Mouse (Mus musculus): ENCODE results near the gene Gpr152. TPM values are rescaled to one million over a fixed set of nuclear protein-coding genes. Genes with fewer than 3 reads are reported as not detected.

The Gpr152 gene
- total RNA-seq, 2 experiments from 2014 or later = not detected

DNA sequence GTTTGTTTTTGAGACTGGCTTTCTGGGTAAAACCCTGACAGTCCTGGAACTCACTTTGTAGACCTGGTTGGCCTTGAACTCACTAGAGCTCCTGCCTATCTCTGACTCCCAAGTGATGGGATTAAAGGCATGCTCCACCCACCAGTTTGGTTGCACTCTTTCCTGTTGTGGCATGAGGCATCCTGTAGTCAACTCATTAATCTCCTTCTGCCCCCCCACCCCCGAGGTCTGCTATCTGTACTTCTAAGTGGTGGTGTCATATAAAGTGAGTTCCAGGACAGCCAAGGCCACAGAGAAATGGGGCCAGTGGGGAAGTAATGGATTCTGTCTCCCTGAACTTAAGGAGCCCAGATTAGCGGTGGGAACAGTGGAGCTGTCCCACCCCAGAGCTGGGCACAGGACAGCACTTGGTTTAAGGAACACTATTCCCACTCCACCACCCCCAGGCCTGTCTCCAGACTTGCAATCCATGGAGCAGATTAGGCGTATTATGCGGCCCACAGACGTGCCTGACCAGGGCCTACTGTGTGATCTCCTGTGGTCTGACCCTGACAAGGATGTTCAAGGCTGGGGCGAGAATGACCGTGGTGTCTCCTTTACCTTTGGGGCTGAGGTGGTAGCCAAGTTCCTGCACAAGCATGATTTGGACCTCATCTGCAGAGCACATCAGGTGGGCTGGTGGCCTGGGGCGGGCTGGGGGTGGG is 54.6 kb downstream of the Gpr152 start:
- no peak for ATAC-seq (replicated peaks; ENCODE audit: poor library complexity, severe bottlenecking)

DNA sequence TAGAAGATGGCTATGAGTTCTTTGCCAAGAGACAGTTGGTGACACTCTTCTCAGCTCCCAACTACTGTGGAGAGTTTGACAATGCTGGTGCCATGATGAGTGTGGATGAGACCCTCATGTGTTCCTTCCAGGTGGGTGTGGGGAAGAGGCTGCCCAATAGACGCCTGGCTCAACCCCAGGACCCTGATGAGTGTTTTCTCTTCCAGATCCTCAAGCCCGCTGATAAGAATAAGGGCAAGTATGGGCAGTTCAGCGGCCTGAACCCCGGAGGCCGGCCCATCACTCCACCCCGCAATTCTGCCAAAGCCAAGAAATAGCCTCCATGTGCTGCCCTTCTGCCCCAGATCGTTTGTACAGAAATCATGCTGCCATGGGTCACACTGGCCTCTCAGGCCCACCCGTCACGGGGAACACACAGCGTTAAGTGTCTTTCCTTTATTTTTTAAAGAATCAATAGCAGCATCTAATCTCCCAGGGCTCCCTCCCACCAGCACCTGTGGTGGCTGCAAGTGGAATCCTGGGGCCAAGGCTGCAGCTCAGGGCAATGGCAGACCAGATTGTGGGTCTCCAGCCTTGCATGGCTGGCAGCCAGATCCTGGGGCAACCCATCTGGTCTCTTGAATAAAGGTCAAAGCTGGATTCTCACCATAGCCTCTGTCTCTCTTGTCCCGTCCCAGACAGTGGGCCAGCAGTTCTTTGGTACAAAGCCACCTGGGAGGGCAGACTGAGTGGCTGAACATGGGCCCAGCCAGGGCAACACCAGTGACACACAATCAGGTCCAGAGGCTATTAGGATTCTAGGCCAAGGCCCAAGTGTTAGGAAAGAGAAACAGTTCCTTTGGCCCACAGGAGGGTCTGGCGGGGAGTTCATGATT is 55.4 kb downstream of the Gpr152 start:
- no peak for ATAC-seq (replicated peaks; ENCODE audit: poor library complexity, severe bottlenecking)

Other genes starting within 250 kb of the Gpr152 start
Only the 30 nearest of the 33 such genes appear.
- 162 and 191 TPM in 2 replicates for gene Unc93b1, start 204.6 kb upstream of the Gpr152 start, total RNA-seq (2014; fragmentation: Nextera tagmentation)
- 205 and 220 TPM in 2 replicates for gene Unc93b1, start 204.6 kb upstream of the Gpr152 start, total RNA-seq (2017)
- gene Aldh3b3, start 181.1 kb upstream of the Gpr152 start, total RNA-seq (2014; fragmentation: Nextera tagmentation) = not detected in 2 replicates
- gene Aldh3b3, start 181.1 kb upstream of the Gpr152 start, total RNA-seq (2017) = not detected in 2 replicates
- not detected in 2 replicates for gene Aldh3b2, start 167.5 kb upstream of the Gpr152 start, total RNA-seq (2014; fragmentation: Nextera tagmentation)
- 0.09 TPM in 1 of 2 replicates, not detected in the other for gene Aldh3b2, start 167.5 kb upstream of the Gpr152 start, total RNA-seq (2017)
- 4.1 and 6.4 TPM in 2 replicates for gene Acy3, start 153.2 kb upstream of the Gpr152 start, total RNA-seq (2014; fragmentation: Nextera tagmentation)
- 0.73 and 4.0 TPM in 2 replicates for gene Acy3, start 153.2 kb upstream of the Gpr152 start, total RNA-seq (2017)
- gene Tbx10, start 147.0 kb upstream of the Gpr152 start, total RNA-seq (2014; fragmentation: Nextera tagmentation) = not detected in 2 replicates
- gene Tbx10, start 147.0 kb upstream of the Gpr152 start, total RNA-seq (2017) = not detected in 2 replicates
- 9.7 and 16.3 TPM in 2 replicates for gene Nudt8, start 139.2 kb upstream of the Gpr152 start, total RNA-seq (2014; fragmentation: Nextera tagmentation)
- gene Nudt8, start 139.2 kb upstream of the Gpr152 start, total RNA-seq (2017) = 4.4 and 10.5 TPM in 2 replicates
- 0.30 and 3.0 TPM in 2 replicates for gene Gm49405, start 139.2 kb upstream of the Gpr152 start, total RNA-seq (2014; fragmentation: Nextera tagmentation)
- 1.2 and 1.3 TPM in 2 replicates for gene Gm49405, start 139.2 kb upstream of the Gpr152 start, total RNA-seq (2017)
- 3.0 and 7.0 TPM in 2 replicates for gene Doc2g, start 136.5 kb upstream of the Gpr152 start, total RNA-seq (2014; fragmentation: Nextera tagmentation)
- gene Doc2g, start 136.5 kb upstream of the Gpr152 start, total RNA-seq (2017) = 0.46 and 2.9 TPM in 2 replicates
- 93.8 and 132 TPM in 2 replicates for gene Ndufv1, start 127.0 kb upstream of the Gpr152 start, total RNA-seq (2014; fragmentation: Nextera tagmentation)
- 222 and 241 TPM in 2 replicates for gene Ndufv1, start 127.0 kb upstream of the Gpr152 start, total RNA-seq (2017)
- gene Gstp1, start 101.8 kb upstream of the Gpr152 start, total RNA-seq (2014; fragmentation: Nextera tagmentation) = 235 and 335 TPM in 2 replicates
- gene Gstp1, start 101.8 kb upstream of the Gpr152 start, total RNA-seq (2017) = 84.1 and 120 TPM in 2 replicates
- not detected in 2 replicates for gene Gstp2, start 93.8 kb upstream of the Gpr152 start, total RNA-seq (2014; fragmentation: Nextera tagmentation)
- gene Gstp2, start 93.8 kb upstream of the Gpr152 start, total RNA-seq (2017) = 4.3 TPM in 1 of 2 replicates, not detected in the other
- gene Gstp3, start 80.2 kb upstream of the Gpr152 start, total RNA-seq (2014; fragmentation: Nextera tagmentation) = not detected in 2 replicates
- gene Gstp3, start 80.2 kb upstream of the Gpr152 start, total RNA-seq (2017) = 0.65 TPM in 1 of 2 replicates, not detected in the other
- gene Cabp2, start 58.2 kb upstream of the Gpr152 start, total RNA-seq (2014; fragmentation: Nextera tagmentation) = not detected in 2 replicates
- gene Cabp2, start 58.2 kb upstream of the Gpr152 start, total RNA-seq (2017) = not detected in 2 replicates
- 119 and 155 TPM in 2 replicates for gene Cdk2ap2, start 42.6 kb upstream of the Gpr152 start, total RNA-seq (2014; fragmentation: Nextera tagmentation)
- 33.7 and 36.5 TPM in 2 replicates for gene Cdk2ap2, start 42.6 kb upstream of the Gpr152 start, total RNA-seq (2017)
- 11.3 and 16.8 TPM in 2 replicates for gene Pitpnm1, start 39.8 kb upstream of the Gpr152 start, total RNA-seq (2014; fragmentation: Nextera tagmentation)
- 4.5 and 24.3 TPM in 2 replicates for gene Pitpnm1, start 39.8 kb upstream of the Gpr152 start, total RNA-seq (2017)
- 19.6 and 60.2 TPM in 2 replicates for gene Aip, start 13.9 kb upstream of the Gpr152 start, total RNA-seq (2014; fragmentation: Nextera tagmentation)
- 31.3 and 38.6 TPM in 2 replicates for gene Aip, start 13.9 kb upstream of the Gpr152 start, total RNA-seq (2017)
- gene Cabp4, start 4.2 kb downstream of the Gpr152 start, total RNA-seq (2014; fragmentation: Nextera tagmentation) = not detected in 2 replicates
- gene Cabp4, start 4.2 kb downstream of the Gpr152 start, total RNA-seq (2017) = not detected in 2 replicates
- 143 and 234 TPM in 2 replicates for gene Coro1b, start 8.8 kb downstream of the Gpr152 start, total RNA-seq (2014; fragmentation: Nextera tagmentation)
- gene Coro1b, start 8.8 kb downstream of the Gpr152 start, total RNA-seq (2017) = 71.3 and 73.2 TPM in 2 replicates
- 40.8 and 53.6 TPM in 2 replicates for gene Ptprcap, start 13.8 kb downstream of the Gpr152 start, total RNA-seq (2014; fragmentation: Nextera tagmentation)
- gene Ptprcap, start 13.8 kb downstream of the Gpr152 start, total RNA-seq (2017) = 64.9 and 84.1 TPM in 2 replicates
- 42.5 and 45.6 TPM in 2 replicates for gene Rps6kb2, start 23.6 kb downstream of the Gpr152 start, total RNA-seq (2014; fragmentation: Nextera tagmentation)
- 21.0 and 31.6 TPM in 2 replicates for gene Rps6kb2, start 23.6 kb downstream of the Gpr152 start, total RNA-seq (2017)
- 0.58 and 5.7 TPM in 2 replicates for gene Carns1, start 35.7 kb downstream of the Gpr152 start, total RNA-seq (2014; fragmentation: Nextera tagmentation)
- gene Carns1, start 35.7 kb downstream of the Gpr152 start, total RNA-seq (2017) = 1.1 and 2.9 TPM in 2 replicates
- gene Tbc1d10c, start 51.5 kb downstream of the Gpr152 start, total RNA-seq (2014; fragmentation: Nextera tagmentation) = 41.1 and 50.1 TPM in 2 replicates
- 11.3 and 18.4 TPM in 2 replicates for gene Tbc1d10c, start 51.5 kb downstream of the Gpr152 start, total RNA-seq (2017)
- 406 and 527 TPM in 2 replicates for gene Ppp1ca, start 52.3 kb downstream of the Gpr152 start, total RNA-seq (2014; fragmentation: Nextera tagmentation)
- 494 and 518 TPM in 2 replicates for gene Ppp1ca, start 52.3 kb downstream of the Gpr152 start, total RNA-seq (2017)
- 27.8 and 41.3 TPM in 2 replicates for gene Rad9a, start 61.9 kb downstream of the Gpr152 start, total RNA-seq (2014; fragmentation: Nextera tagmentation)
- gene Rad9a, start 61.9 kb downstream of the Gpr152 start, total RNA-seq (2017) = 16.0 and 16.3 TPM in 2 replicates
- 6.8 and 7.4 TPM in 2 replicates for gene Clcf1, start 74.5 kb downstream of the Gpr152 start, total RNA-seq (2014; fragmentation: Nextera tagmentation)
- 0.67 and 1.8 TPM in 2 replicates for gene Clcf1, start 74.5 kb downstream of the Gpr152 start, total RNA-seq (2017)
- gene AC109138.7, start 74.6 kb downstream of the Gpr152 start, total RNA-seq (2014; fragmentation: Nextera tagmentation) = not detected in 2 replicates
- gene AC109138.7, start 74.6 kb downstream of the Gpr152 start, total RNA-seq (2017) = not detected in 2 replicates
- gene Pold4, start 92.1 kb downstream of the Gpr152 start, total RNA-seq (2014; fragmentation: Nextera tagmentation) = 68.6 and 117 TPM in 2 replicates
- gene Pold4, start 92.1 kb downstream of the Gpr152 start, total RNA-seq (2017) = 69.5 and 92.0 TPM in 2 replicates
- gene Ssh3, start 129.4 kb downstream of the Gpr152 start, total RNA-seq (2014; fragmentation: Nextera tagmentation) = 17.7 and 25.9 TPM in 2 replicates
- 10.8 and 22.0 TPM in 2 replicates for gene Ssh3, start 129.4 kb downstream of the Gpr152 start, total RNA-seq (2017)
- gene Ankrd13d, start 143.3 kb downstream of the Gpr152 start, total RNA-seq (2014; fragmentation: Nextera tagmentation) = 6.8 and 7.2 TPM in 2 replicates
- 1.6 and 3.9 TPM in 2 replicates for gene Ankrd13d, start 143.3 kb downstream of the Gpr152 start, total RNA-seq (2017)
- gene Grk2, start 166.4 kb downstream of the Gpr152 start, total RNA-seq (2014; fragmentation: Nextera tagmentation) = 179 and 198 TPM in 2 replicates
- 133 and 181 TPM in 2 replicates for gene Grk2, start 166.4 kb downstream of the Gpr152 start, total RNA-seq (2017)

All from granulocyte monocyte progenitor cell, adult 5-6 weeks (primary cell).